Mouse (Mus musculus): ENCODE results near the gene Cpb2. TPM values are rescaled to one million over a fixed set of nuclear protein-coding genes. Genes with fewer than 3 reads are reported as not detected.

The Cpb2 gene
- polyA plus RNA-seq, 1 experiment, result not detected

GRCm38 (mm10) chr14:75307855-75308254 is 65.8 kb downstream of the Cpb2 start:
- no peak for DNase-seq
- Histone ChIP-seq H3K4me1 (replicated peaks; ENCODE audit: control insufficient read depth, insufficient read depth, low read length) (no peaks in the 10 kb centered on the region), H3K36me3 (ENCODE audit: control insufficient read depth, insufficient read depth, low read length) (0 out of 2 replicates have a peak, but pooled peaks cover 7% of the 10 kb centered on the region), H3K4me3 (ENCODE audit: control insufficient read depth, insufficient read depth, low read length) (no peak overlapping the region), H3K27me3 (ENCODE audit: control insufficient read depth, insufficient read depth, low read length) (no peaks in the 10 kb centered on the region), H3K27ac (ENCODE audit: control insufficient read depth, insufficient read depth, low read length) (no peak overlapping the region)
- TF ChIP-seq POLR2A (IDR thresholded peaks at IDR 0.05; ENCODE audit: control insufficient read depth, extremely low read depth, insufficient read depth, low read length, poor library complexity) (no peak), CTCF (IDR thresholded peaks at IDR 0.05; ENCODE audit: borderline replicate concordance, control insufficient read depth, extremely low read depth, insufficient read depth, low read length, poor library complexity) (no peak)

GRCm38 (mm10) chr14:75309336-75309992 is 67.4 kb downstream of the Cpb2 start:
- no peaks in the 10 kb centered on the region for H3K27me3 ChIP-seq (ENCODE audit: control insufficient read depth, insufficient read depth, low read length)

GRCm38 (mm10) chr14:75314484-75314883 is 72.4 kb downstream of the Cpb2 start:
- DNase-seq, result no peak
- H3K27ac ChIP-seq (ENCODE audit: control insufficient read depth, insufficient read depth, low read length), result no peak overlapping the region
- no peaks in the 10 kb centered on the region for H3K27me3 ChIP-seq (ENCODE audit: control insufficient read depth, insufficient read depth, low read length)
- no peak overlapping the region for H3K4me3 ChIP-seq (ENCODE audit: control insufficient read depth, insufficient read depth, low read length)
- H3K4me1 ChIP-seq (replicated peaks; ENCODE audit: control insufficient read depth, insufficient read depth, low read length), result peaks cover 3% of the 10 kb centered on the region
- H3K36me3 ChIP-seq (ENCODE audit: control insufficient read depth, insufficient read depth, low read length), result 0 out of 2 replicates have a peak, but pooled peaks cover 8% of the 10 kb centered on the region
- TF ChIP-seq CTCF (IDR thresholded peaks at IDR 0.05; ENCODE audit: borderline replicate concordance, control insufficient read depth, extremely low read depth, insufficient read depth, low read length, poor library complexity) (no peak), POLR2A (IDR thresholded peaks at IDR 0.05; ENCODE audit: control insufficient read depth, extremely low read depth, insufficient read depth, low read length, poor library complexity) (no peak)
- 100% methylated on average over 2 of the region's 2 CpGs for WGBS

More at GRCm38 (mm10) chr14:75309336-75309992, 67.4 kb downstream of the Cpb2 start:
- DNase-seq, result no peak
- no peak overlapping the region for H3K4me3 ChIP-seq (ENCODE audit: control insufficient read depth, insufficient read depth, low read length)
- 0 out of 2 replicates have a peak, but pooled peaks cover 8% of the 10 kb centered on the region for H3K36me3 ChIP-seq (ENCODE audit: control insufficient read depth, insufficient read depth, low read length)
- H3K4me1 ChIP-seq (replicated peaks; ENCODE audit: control insufficient read depth, insufficient read depth, low read length), result no peaks in the 10 kb centered on the region
- no peak overlapping the region for H3K27ac ChIP-seq (ENCODE audit: control insufficient read depth, insufficient read depth, low read length)
- 95% methylated on average over 5 of the region's 5 CpGs for WGBS
- TF ChIP-seq CTCF (IDR thresholded peaks at IDR 0.05; ENCODE audit: borderline replicate concordance, control insufficient read depth, extremely low read depth, insufficient read depth, low read length, poor library complexity), result no peak
- TF ChIP-seq POLR2A (IDR thresholded peaks at IDR 0.05; ENCODE audit: control insufficient read depth, extremely low read depth, insufficient read depth, low read length, poor library complexity), result no peak

GRCm38 (mm10) chr14:75318736-75319135 is 76.6 kb downstream of the Cpb2 start:
- Histone ChIP-seq H3K36me3 (ENCODE audit: control insufficient read depth, insufficient read depth, low read length) (peaks cover 19% of the 10 kb centered on the region), H3K27me3 (ENCODE audit: control insufficient read depth, insufficient read depth, low read length) (no peaks in the 10 kb centered on the region), H3K27ac (ENCODE audit: control insufficient read depth, insufficient read depth, low read length) (no peak overlapping the region), H3K4me3 (ENCODE audit: control insufficient read depth, insufficient read depth, low read length) (no peak overlapping the region), H3K4me1 (replicated peaks; ENCODE audit: control insufficient read depth, insufficient read depth, low read length) (peaks cover 3% of the 10 kb centered on the region)
- 48% methylated on average over 2 of the region's 2 CpGs for WGBS
- peak; percentile 11 for DNase-seq
- TF ChIP-seq CTCF (IDR thresholded peaks at IDR 0.05; ENCODE audit: borderline replicate concordance, control insufficient read depth, extremely low read depth, insufficient read depth, low read length, poor library complexity) (no peak), POLR2A (IDR thresholded peaks at IDR 0.05; ENCODE audit: control insufficient read depth, extremely low read depth, insufficient read depth, low read length, poor library complexity) (no peak)

- no peak for TF ChIP-seq POLR2A (IDR thresholded peaks at IDR 0.05; ENCODE audit: control insufficient read depth, extremely low read depth, insufficient read depth, low read length, poor library complexity)
- no peak for TF ChIP-seq CTCF (IDR thresholded peaks at IDR 0.05; ENCODE audit: borderline replicate concordance, control insufficient read depth, extremely low read depth, insufficient read depth, low read length, poor library complexity)
- no peak overlapping the region for H3K4me3 ChIP-seq (ENCODE audit: control insufficient read depth, insufficient read depth, low read length)
- peaks cover 30% of the 10 kb centered on the region for H3K36me3 ChIP-seq (ENCODE audit: control insufficient read depth, insufficient read depth, low read length)
- peaks cover 3% of the 10 kb centered on the region for H3K4me1 ChIP-seq (replicated peaks; ENCODE audit: control insufficient read depth, insufficient read depth, low read length)
- WGBS, result 32% methylated on average over 5 of the region's 5 CpGs
- no peak for DNase-seq
- no peak overlapping the region for H3K27ac ChIP-seq (ENCODE audit: control insufficient read depth, insufficient read depth, low read length)
- no peaks in the 10 kb centered on the region for H3K27me3 ChIP-seq (ENCODE audit: control insufficient read depth, insufficient read depth, low read length)
Observed at GRCm38 (mm10) chr14:75320269-75320668, 78.2 kb downstream of the Cpb2 start.

- H3K27ac ChIP-seq (ENCODE audit: control insufficient read depth, insufficient read depth, low read length), result no peak overlapping the region
Observed at GRCm38 (mm10) chr14:75323354-75323753, 81.3 kb downstream of the Cpb2 start.

More at GRCm38 (mm10) chr14:75323354-75323753, 81.3 kb downstream of the Cpb2 start:
- 97% methylated on average over 32 of the region's 32 CpGs for WGBS
- no peak for TF ChIP-seq CTCF (IDR thresholded peaks at IDR 0.05; ENCODE audit: borderline replicate concordance, control insufficient read depth, extremely low read depth, insufficient read depth, low read length, poor library complexity)
- TF ChIP-seq POLR2A (IDR thresholded peaks at IDR 0.05; ENCODE audit: control insufficient read depth, extremely low read depth, insufficient read depth, low read length, poor library complexity), result no peak
- H3K27me3 ChIP-seq (ENCODE audit: control insufficient read depth, insufficient read depth, low read length), result no peaks in the 10 kb centered on the region
- DNase-seq, result no peak
- H3K4me1 ChIP-seq (replicated peaks; ENCODE audit: control insufficient read depth, insufficient read depth, low read length), result peaks cover 3% of the 10 kb centered on the region
- H3K4me3 ChIP-seq (ENCODE audit: control insufficient read depth, insufficient read depth, low read length), result no peak overlapping the region
- peaks cover 30% of the 10 kb centered on the region for H3K36me3 ChIP-seq (ENCODE audit: control insufficient read depth, insufficient read depth, low read length)

All from thymus, adult 2 months (tissue).